Mouse (Mus musculus) kidney, embryonic 15.5 days (tissue): Measurements from ENCODE around the gene Faf1. TPM values are rescaled to one million over a fixed set of nuclear protein-coding genes. Genes with fewer than 3 reads are reported as not detected.

Experiments
- ATAC-seq: fragments of 200-750 bp; cut with Nextera tagmentation; replicated peaks from 2 replicates; pipeline ENCODE4 v1.8.0; 2017; ENCODE audit warnings: moderate TSS enrichment; ENCODE audit not compliant: low FRiP score
- H3K27ac ChIP-seq: fragments of 300-500 bp; sonication (generic); 2 replicates; pipeline ENCODE4 v1.5.1; 2015; ENCODE audit warnings: mild to moderate bottlenecking, inconsistent platforms
- H3K27me3 ChIP-seq: fragments of 300-500 bp; sonication (generic); 2 replicates; pipeline ENCODE4 v1.6.1; 2015; ENCODE audit warnings: inconsistent platforms
- H3K36me3 ChIP-seq: fragments of 300-500 bp; sonication (generic); 2 replicates; pipeline ENCODE4 v1.6.1; 2015; ENCODE audit warnings: inconsistent platforms
- H3K4me1 ChIP-seq: fragments of 300-500 bp; sonication (generic); 2 replicates; pipeline ENCODE4 v1.6.1; 2015; ENCODE audit warnings: inconsistent platforms
- H3K4me2 ChIP-seq: fragments of 300-500 bp; sonication (generic); 2 replicates; pipeline ENCODE4 v1.6.1; 2015; ENCODE audit warnings: moderate library complexity, mild to moderate bottlenecking, inconsistent platforms
- H3K4me3 ChIP-seq: fragments of 300-500 bp; sonication (generic); replicated peaks from 2 replicates; pipeline ENCODE4 v1.5.1; 2015; ENCODE audit warnings: mild to moderate bottlenecking, inconsistent platforms
- H3K9ac ChIP-seq: fragments of 300-500 bp; sonication (generic); 2 replicates; pipeline ENCODE4 v1.6.1; 2015; ENCODE audit warnings: mild to moderate bottlenecking, inconsistent platforms
- H3K9me3 ChIP-seq: fragments of 300-500 bp; sonication (generic); replicated peaks from 2 replicates; pipeline ENCODE4 v1.6.1; 2016; ENCODE audit warnings: inconsistent platforms
- WGBS: fragments of 180-500 bp; shearing (Covaris S2); methylation state at CpG from one replicate; pipeline ENCODE4 v1.1.7; 2015; ENCODE audit warnings: mixed read lengths; 5-methylcytosine and 5-hydroxymethylcytosine counted together
- polyA plus RNA-seq: library from polyadenylated mRNA; unstranded; fragments of >200 nt; fragmentation: Nextera tagmentation; extraction: Ambion mirVana; gene quantifications from 2 replicates; pipeline ENCODE4 v1.2.1, GENCODE M21; 2015

The Faf1 gene
- polyA plus RNA-seq, 1 experiment from 2014 or later = 22.7 TPM

GRCm38 (mm10) chr4:109978858-109979340 lies 302.5 kb downstream of the Faf1 start:
- no peak for ATAC-seq

GRCm38 (mm10) chr4:109979461-109980320 lies 303.3 kb downstream of the Faf1 start:
- no peak for ATAC-seq

More at GRCm38 (mm10) chr4:109978858-109979340, 302.5 kb downstream of the Faf1 start:
- 3% methylated on average over 9 of the region's 9 CpGs for WGBS
- Histone ChIP-seq H3K4me3 (peak overlapping the region; percentile 47), H3K9ac (no peak overlapping the region), H3K9me3 (peaks cover 4% of the 10 kb centered on the region; the same call in 1 of the 2 replicates), H3K4me1 (peaks cover 64% of the 10 kb centered on the region), H3K4me2 (peak overlapping the region; percentile 78), H3K27me3 (peaks cover 99% of the 10 kb centered on the region), H3K36me3 (no peaks in the 10 kb centered on the region), H3K27ac (no peak overlapping the region)

GRCm38 (mm10) chr4:109980321-109981082 lies 304.1 kb downstream of the Faf1 start:
- WGBS = 6% methylated on average over 29 of the region's 29 CpGs
- no peak overlapping the region for H3K27ac ChIP-seq
- H3K36me3 ChIP-seq = no peaks in the 10 kb centered on the region
- peak overlapping the region; percentile 52 for H3K4me2 ChIP-seq
- H3K4me1 ChIP-seq = peaks cover 62% of the 10 kb centered on the region
- peaks cover 3% of the 10 kb centered on the region; the same call in 1 of the 2 replicates for H3K9me3 ChIP-seq
- peak overlapping the region; percentile 34 for H3K4me3 ChIP-seq
- peaks cover 99% of the 10 kb centered on the region for H3K27me3 ChIP-seq
- H3K9ac ChIP-seq = no peak overlapping the region
- no peak for ATAC-seq

More at GRCm38 (mm10) chr4:109979461-109980320, 303.3 kb downstream of the Faf1 start:
- Histone ChIP-seq H3K4me2 (peak overlapping the region; percentile 52), H3K27me3 (peaks cover 99% of the 10 kb centered on the region), H3K27ac (no peak overlapping the region), H3K4me1 (peaks cover 62% of the 10 kb centered on the region), H3K4me3 (peak overlapping the region; percentile 34), H3K36me3 (no peaks in the 10 kb centered on the region), H3K9ac (no peak overlapping the region), H3K9me3 (peaks cover 4% of the 10 kb centered on the region; the same call in 1 of the 2 replicates)
- under 1% methylated on average over 63 of the region's 66 CpGs for WGBS

GRCm38 (mm10) chr4:109981083-109981870 lies 304.9 kb downstream of the Faf1 start:
- Histone ChIP-seq H3K36me3 (no peaks in the 10 kb centered on the region), H3K27me3 (peaks cover 99% of the 10 kb centered on the region), H3K4me1 (peaks cover 62% of the 10 kb centered on the region), H3K9ac (no peak overlapping the region), H3K27ac (no peak overlapping the region), H3K4me2 (peak overlapping the region; percentile 69), H3K4me3 (peak overlapping the region; percentile 42), H3K9me3 (no peaks in the 10 kb centered on the region)
- ATAC-seq = no peak
- 3% methylated on average over 37 of the region's 37 CpGs for WGBS

GRCm38 (mm10) chr4:109981871-109982680 lies 305.7 kb downstream of the Faf1 start:
- peak overlapping the region; percentile 69 for H3K4me2 ChIP-seq
- H3K27ac ChIP-seq = no peak overlapping the region
- peak; percentile 34 for ATAC-seq
- H3K36me3 ChIP-seq = no peaks in the 10 kb centered on the region
- H3K9ac ChIP-seq = peak overlapping the region; percentile 23; the same call in 1 of the 2 replicates
- peaks cover 99% of the 10 kb centered on the region for H3K27me3 ChIP-seq
- WGBS = 2% methylated on average over 86 of the region's 99 CpGs
- H3K4me3 ChIP-seq = peak overlapping the region; percentile 42
- H3K9me3 ChIP-seq = no peaks in the 10 kb centered on the region
- peaks cover 58% of the 10 kb centered on the region for H3K4me1 ChIP-seq

- Histone ChIP-seq H3K27ac (no peak overlapping the region), H3K36me3 (no peaks in the 10 kb centered on the region), H3K4me3 (peak overlapping the region; percentile 42), H3K4me1 (peaks cover 51% of the 10 kb centered on the region), H3K9me3 (no peaks in the 10 kb centered on the region), H3K27me3 (peaks cover 99% of the 10 kb centered on the region), H3K9ac (0 out of 2 replicates have a peak overlapping the region, but pooled peaks have one; percentile 23), H3K4me2 (peak overlapping the region; percentile 69)
- WGBS = 4% methylated on average over 30 of the region's 30 CpGs
- no peak for ATAC-seq
Observed at GRCm38 (mm10) chr4:109982681-109983265, 306.4 kb downstream of the Faf1 start.

GRCm38 (mm10) chr4:109983281-109984001 lies 307.1 kb downstream of the Faf1 start:
- Histone ChIP-seq H3K9ac (no peak overlapping the region), H3K4me2 (peak overlapping the region; percentile 40), H3K4me3 (peak overlapping the region; percentile 18), H3K27ac (no peak overlapping the region), H3K9me3 (no peaks in the 10 kb centered on the region), H3K27me3 (peaks cover 99% of the 10 kb centered on the region), H3K36me3 (no peaks in the 10 kb centered on the region), H3K4me1 (peaks cover 44% of the 10 kb centered on the region)
- no peak for ATAC-seq
- 1% methylated on average over 49 of the region's 49 CpGs for WGBS

GRCm38 (mm10) chr4:109984011-109984411 lies 307.6 kb downstream of the Faf1 start:
- Histone ChIP-seq H3K27ac (no peak overlapping the region), H3K36me3 (no peaks in the 10 kb centered on the region), H3K9me3 (no peaks in the 10 kb centered on the region), H3K9ac (no peak overlapping the region), H3K4me2 (peak overlapping the region; percentile 40), H3K4me1 (peaks cover 42% of the 10 kb centered on the region), H3K4me3 (peak overlapping the region; percentile 18), H3K27me3 (peaks cover 99% of the 10 kb centered on the region)
- ATAC-seq = no peak
- WGBS = under 1% methylated on average over 24 of the region's 24 CpGs

- H3K27me3 ChIP-seq = peaks cover 99% of the 10 kb centered on the region
- ATAC-seq = no peak
- H3K4me1 ChIP-seq = peaks cover 40% of the 10 kb centered on the region
- no peak overlapping the region for H3K27ac ChIP-seq
- no peak overlapping the region for H3K9ac ChIP-seq
- no peak overlapping the region for H3K4me3 ChIP-seq
- H3K36me3 ChIP-seq = no peaks in the 10 kb centered on the region
- under 1% methylated on average over 38 of the region's 38 CpGs for WGBS
- no peaks in the 10 kb centered on the region for H3K9me3 ChIP-seq
- no peak overlapping the region for H3K4me2 ChIP-seq
Observed at GRCm38 (mm10) chr4:109984496-109985423, 308.4 kb downstream of the Faf1 start.
